ENCODE assay signal across 8 mouse cellular contexts in genomic region chr3:87816646-87817093, GRCm38 (mm10). TPM values are rescaled to one million over a fixed set of nuclear protein-coding genes. Genes with fewer than 3 reads are reported as not detected.
DNase-seq lines count a peak whose midpoint lies in the region; ATAC-seq and TF ChIP-seq lines count a peak whose summit lies in the region.

No protein-coding gene starts in this region.

- H3K79me2 ChIP-seq in C2C12 (ENCODE audit: control insufficient read depth, insufficient read depth): no peaks in the 10 kb centered on the region

- no peaks in the 10 kb centered on the region for H3K4me1 ChIP-seq in embryonic facial prominence, embryonic 14.5 days (ENCODE audit: control insufficient read depth, insufficient read depth, low read length)
- peaks cover 10% of the 10 kb centered on the region; the same call in 1 of the 2 replicates for H3K4me1 ChIP-seq in heart, embryonic 10.5 days
- H3K4me1 ChIP-seq in limb, embryonic 13.5 days: peaks cover 4% of the 10 kb centered on the region; the same call in 1 of the 2 replicates
- peaks cover 7% of the 10 kb centered on the region; the same call in 1 of the 2 replicates for H3K4me1 ChIP-seq in midbrain, postnatal 0 days (ENCODE audit: insufficient read depth, low read length)

- no peaks in the 10 kb centered on the region for H3K79me3 ChIP-seq in C2C12 (ENCODE audit: low read depth)

- peaks cover 69% of the 10 kb centered on the region for H3K27me3 ChIP-seq in C2C12 (ENCODE audit: control insufficient read depth, insufficient read depth, insufficient read length)
- H3K27me3 ChIP-seq in embryonic facial prominence, embryonic 14.5 days (replicated peaks; ENCODE audit: control insufficient read depth, insufficient read depth, low read length): peaks cover 4% of the 10 kb centered on the region; the same call in 1 of the 2 replicates
- peaks cover 96% of the 10 kb centered on the region for H3K27me3 ChIP-seq in heart, embryonic 10.5 days (ENCODE audit: insufficient read depth, poor library complexity, severe bottlenecking)
- H3K27me3 ChIP-seq in limb, embryonic 13.5 days: peaks cover 70% of the 10 kb centered on the region
- H3K27me3 ChIP-seq in midbrain, postnatal 0 days (ENCODE audit: insufficient read depth, low read length): peaks cover under 1% of the 10 kb centered on the region; the same call in 1 of the 2 replicates

- WGBS in embryonic facial prominence, embryonic 14.5 days: 3% methylated on average over 12 of the region's 12 CpGs
- WGBS in heart, embryonic 10.5 days: 5% methylated on average over 12 of the region's 12 CpGs
- WGBS in limb, embryonic 13.5 days: 5% methylated on average over 12 of the region's 12 CpGs
- WGBS in midbrain, postnatal 0 days: 7% methylated on average over 12 of the region's 12 CpGs

- H3K4me2 ChIP-seq in embryonic facial prominence, embryonic 14.5 days (ENCODE audit: low read depth, low read length): peak overlapping the region; percentile 25; the same call in 1 of the 2 replicates
- H3K4me2 ChIP-seq in limb, embryonic 13.5 days (replicated peaks): peak overlapping the region; percentile 27
- 0 out of 2 replicates have a peak overlapping the region, but pooled peaks have one; percentile 4 for H3K4me2 ChIP-seq in midbrain, postnatal 0 days (ENCODE audit: low read depth, low read length, poor library complexity, severe bottlenecking)

- H3K4me3 ChIP-seq in C2C12 (ENCODE audit: insufficient read depth, poor library complexity, severe bottlenecking): no peak overlapping the region
- H3K4me3 ChIP-seq in embryonic facial prominence, embryonic 14.5 days (ENCODE audit: low read depth, low read length): no peak overlapping the region
- peak overlapping the region; percentile 28; the same call in 1 of the 2 replicates for H3K4me3 ChIP-seq in heart, embryonic 10.5 days
- H3K4me3 ChIP-seq in limb, embryonic 13.5 days: no peak overlapping the region
- H3K4me3 ChIP-seq in midbrain, postnatal 0 days (ENCODE audit: low read depth, low read length): no peak overlapping the region

- 0 out of 2 replicates have a peak overlapping the region, but pooled peaks have one; percentile 30 for H3K9ac ChIP-seq in embryonic facial prominence, embryonic 14.5 days (ENCODE audit: low read depth, low read length)
- no peak overlapping the region for H3K9ac ChIP-seq in limb, embryonic 13.5 days
- H3K9ac ChIP-seq in midbrain, postnatal 0 days (replicated peaks; ENCODE audit: low read length, poor library complexity, severe bottlenecking): no peak overlapping the region

- peak; percentile 31 to 50 for DNase-seq in adrenal gland, postnatal 4 days (ENCODE audit: low spot score in 2 of 2)
- peak; percentile 87 for DNase-seq in embryonic facial prominence, embryonic 14.5 days (ENCODE audit: low spot score)
- peak; percentile 83 for DNase-seq in heart, embryonic 10.5 days (ENCODE audit: low spot score)
- peak; percentile 84 for DNase-seq in kidney, adult 9 months
- peak; percentile 80 for DNase-seq in midbrain, postnatal 0 days (ENCODE audit: low spot score)
- DNase-seq in spleen, postnatal 4 days (ENCODE audit: low spot score in 2 of 2): peak; percentile 60 to 85

- no peaks in the 10 kb centered on the region for H3K36me3 ChIP-seq in C2C12 (ENCODE audit: control insufficient read depth, insufficient read depth)
- H3K36me3 ChIP-seq in embryonic facial prominence, embryonic 14.5 days (ENCODE audit: control insufficient read depth, insufficient read depth, low read length): no peaks in the 10 kb centered on the region
- no peaks in the 10 kb centered on the region for H3K36me3 ChIP-seq in heart, embryonic 10.5 days
- no peaks in the 10 kb centered on the region for H3K36me3 ChIP-seq in limb, embryonic 13.5 days
- H3K36me3 ChIP-seq in midbrain, postnatal 0 days (ENCODE audit: insufficient read depth, low read length): no peaks in the 10 kb centered on the region

- peak overlapping the region; percentile 10 for H3ac ChIP-seq in C2C12 (ENCODE audit: control insufficient read depth, insufficient read length, low read depth)

- no peak overlapping the region for H3K27ac ChIP-seq in embryonic facial prominence, embryonic 14.5 days (replicated peaks; ENCODE audit: low read depth, low read length)
- no peak overlapping the region for H3K27ac ChIP-seq in heart, embryonic 10.5 days
- no peak overlapping the region for H3K27ac ChIP-seq in limb, embryonic 13.5 days
- no peak overlapping the region for H3K27ac ChIP-seq in midbrain, postnatal 0 days (ENCODE audit: low read depth, low read length)

- no peaks in the 10 kb centered on the region for H3K9me3 ChIP-seq in embryonic facial prominence, embryonic 14.5 days (ENCODE audit: control insufficient read depth, low read length)
- no peaks in the 10 kb centered on the region for H3K9me3 ChIP-seq in heart, embryonic 10.5 days
- H3K9me3 ChIP-seq in limb, embryonic 13.5 days: no peaks in the 10 kb centered on the region
- no peaks in the 10 kb centered on the region for H3K9me3 ChIP-seq in midbrain, postnatal 0 days (ENCODE audit: low read length)

- TF ChIP-seq CTCF in C2C12 (IDR thresholded peaks at IDR 0.05; ENCODE audit: control insufficient read depth, insufficient read depth, insufficient read length): peak; percentile 70
- TF ChIP-seq CTCF in midbrain, postnatal 0 days (IDR thresholded peaks at IDR 0.05): peak; percentile 87

- peak; percentile 82 for ATAC-seq in embryonic facial prominence, embryonic 14.5 days (ENCODE audit: low read depth)
- ATAC-seq in limb, embryonic 13.5 days (ENCODE audit: low FRiP score, low read depth): 0 out of 2 replicates have a peak, but pooled peaks have one; percentile 37
- peak; percentile 59 for ATAC-seq in midbrain, postnatal 0 days (ENCODE audit: low FRiP score)

TF ChIP-seq in C2C12, 6 proteins besides CTCF, POLR2A, EP300 and RAD21:
- TF ChIP-seq MYOD1 (IDR thresholded peaks at IDR 0.05; ENCODE audit: control insufficient read depth, insufficient read length, low read depth) (no peak), MYOG (IDR thresholded peaks at IDR 0.05; ENCODE audit: control insufficient read depth, extremely low read depth, insufficient read length) (no peak), USF1 (IDR thresholded peaks at IDR 0.05; ENCODE audit: low read depth) (no peak), CEBPB (IDR thresholded peaks at IDR 0.05; ENCODE audit: low read depth) (no peak), MAX (IDR thresholded peaks at IDR 0.05) (no peak), FOSL1 (IDR thresholded peaks at IDR 0.05; ENCODE audit: insufficient read depth, low read length, poor library complexity, severe bottlenecking) (no peak)
TF ChIP-seq in C2C12: peak in this region for 0.

RNA-seq across cellular contexts. Expression of gene Pear1, which starts 7.4 kb away (rescaled TPM):
- polyA plus RNA-seq in C2C12 (2012; fragmentation: generic; extraction: Trizol): 1.7 TPM
- total RNA-seq in adrenal gland, postnatal 4 days (2021): 10 to 100 TPM; 40.3 to 42.5 TPM
- 26.7 and 29.6 TPM in 2 replicates for polyA plus RNA-seq in embryonic facial prominence, embryonic 14.5 days (2014; fragmentation: Nextera tagmentation; extraction: Ambion mirVana)
- 14.3 and 14.8 TPM in 2 replicates for polyA plus RNA-seq in heart, embryonic 10.5 days (2016; fragmentation: Nextera tagmentation; extraction: Ambion mirVana)
- 18.2 and 20.4 TPM in 2 replicates for polyA plus RNA-seq in limb, embryonic 13.5 days (2015; fragmentation: Nextera tagmentation; extraction: Ambion mirVana)
- total RNA-seq in midbrain, postnatal 0 days (2014; rRNA removed): 15.6 and 19.0 TPM in 2 replicates
- 5.7 and 6.1 TPM in 2 replicates for polyA plus RNA-seq in midbrain, postnatal 0 days (2015; fragmentation: Nextera tagmentation; extraction: Ambion mirVana)

RNA-seq across cellular contexts. Expression of gene Insrr, which starts 19.9 kb away (rescaled TPM):
- polyA plus RNA-seq in C2C12 (2012; fragmentation: generic; extraction: Trizol): not detected
- total RNA-seq in adrenal gland, postnatal 4 days (2021): 1 to 10 TPM; 2.1 to 5.8 TPM
- polyA plus RNA-seq in embryonic facial prominence, embryonic 14.5 days (2014; fragmentation: Nextera tagmentation; extraction: Ambion mirVana): 1.2 and 1.6 TPM in 2 replicates
- 0.07 TPM in 1 of 2 replicates, not detected in the other for polyA plus RNA-seq in heart, embryonic 10.5 days (2016; fragmentation: Nextera tagmentation; extraction: Ambion mirVana)
- 0.27 and 0.51 TPM in 2 replicates for polyA plus RNA-seq in limb, embryonic 13.5 days (2015; fragmentation: Nextera tagmentation; extraction: Ambion mirVana)
- total RNA-seq in midbrain, postnatal 0 days (2014; rRNA removed): 0.16 and 0.42 TPM in 2 replicates
- polyA plus RNA-seq in midbrain, postnatal 0 days (2015; fragmentation: Nextera tagmentation; extraction: Ambion mirVana): 0.25 and 0.27 TPM in 2 replicates

RNA-seq across cellular contexts. Expression of gene Ntrk1, which starts 21.7 kb away (rescaled TPM):
- not detected for polyA plus RNA-seq in C2C12 (2012; fragmentation: generic; extraction: Trizol)
- 10 to 100 TPM; 14.6 to 26.4 TPM for total RNA-seq in adrenal gland, postnatal 4 days (2021)
- polyA plus RNA-seq in embryonic facial prominence, embryonic 14.5 days (2014; fragmentation: Nextera tagmentation; extraction: Ambion mirVana): 16.2 and 19.5 TPM in 2 replicates
- 0.05 and 0.68 TPM in 2 replicates for polyA plus RNA-seq in heart, embryonic 10.5 days (2016; fragmentation: Nextera tagmentation; extraction: Ambion mirVana)
- polyA plus RNA-seq in limb, embryonic 13.5 days (2015; fragmentation: Nextera tagmentation; extraction: Ambion mirVana): 2.6 and 2.7 TPM in 2 replicates
- total RNA-seq in midbrain, postnatal 0 days (2014; rRNA removed): 1.1 and 2.4 TPM in 2 replicates
- polyA plus RNA-seq in midbrain, postnatal 0 days (2015; fragmentation: Nextera tagmentation; extraction: Ambion mirVana): 1.7 and 1.8 TPM in 2 replicates

RNA-seq across cellular contexts. Expression of gene Sh2d2a, which starts 29.9 kb away (rescaled TPM):
- 0.01 TPM for polyA plus RNA-seq in C2C12 (2012; fragmentation: generic; extraction: Trizol)
- under 1 TPM; 0.25 to 0.51 TPM for total RNA-seq in adrenal gland, postnatal 4 days (2021)
- polyA plus RNA-seq in embryonic facial prominence, embryonic 14.5 days (2014; fragmentation: Nextera tagmentation; extraction: Ambion mirVana): 0.08 TPM in 1 of 2 replicates, not detected in the other
- 0.20 and 0.23 TPM in 2 replicates for polyA plus RNA-seq in heart, embryonic 10.5 days (2016; fragmentation: Nextera tagmentation; extraction: Ambion mirVana)
- polyA plus RNA-seq in limb, embryonic 13.5 days (2015; fragmentation: Nextera tagmentation; extraction: Ambion mirVana): not detected in 2 replicates
- not detected in 2 replicates for total RNA-seq in midbrain, postnatal 0 days (2014; rRNA removed)
- not detected in 2 replicates for polyA plus RNA-seq in midbrain, postnatal 0 days (2015; fragmentation: Nextera tagmentation; extraction: Ambion mirVana)
